Mouse (Mus musculus): Measurements from ENCODE around the gene Eif4b. TPM values are rescaled to one million over a fixed set of nuclear protein-coding genes. Genes with fewer than 3 reads are reported as not detected.
A peak's percentile ranks its signal among the peaks of the same experiment; 100 is the strongest.

Eif4b gene
- polyA plus RNA-seq, 1 experiment from 2014 or later, result 46.5 TPM

GRCm38 (mm10) chr15:102141120-102141519 is 67.5 kb downstream of the Eif4b start:
- H3K4me1 ChIP-seq (replicated peaks; ENCODE audit: control insufficient read depth, insufficient read depth), result peaks cover 4% of the 10 kb centered on the region; the same call in 1 of the 2 replicates
- no peaks in the 10 kb centered on the region for H3K27me3 ChIP-seq (ENCODE audit: control insufficient read depth, insufficient read depth, low read length)
- H3K36me3 ChIP-seq (ENCODE audit: control insufficient read depth, insufficient read depth, low read length), result no peaks in the 10 kb centered on the region
- H3K9ac ChIP-seq (ENCODE audit: low read length), result no peak overlapping the region
- ATAC-seq (ENCODE audit: low FRiP score, low TSS enrichment) (no peak), DNase-seq (ENCODE audit: low spot score) (no peak)
- TF ChIP-seq EP300 (optimal IDR thresholded peaks at IDR 0.05) (no peak), CTCF (IDR thresholded peaks at IDR 0.05; ENCODE audit: low read depth) (no peak)
- WGBS, result 90% methylated on average over 5 of the region's 5 CpGs
- H3K9me3 ChIP-seq (ENCODE audit: control insufficient read depth, low read length), result no peaks in the 10 kb centered on the region
- no peak overlapping the region for H3K4me3 ChIP-seq (ENCODE audit: low read depth, low read length)
- no peak overlapping the region for H3K27ac ChIP-seq (replicated peaks)
- no peak overlapping the region for H3K4me2 ChIP-seq (replicated peaks; ENCODE audit: low read depth)

GRCm38 (mm10) chr15:102142914-102143912 is 69.6 kb downstream of the Eif4b start:
- ATAC-seq (ENCODE audit: low FRiP score, low TSS enrichment) (peak; percentile 56; the same call in 1 of the 2 replicates), DNase-seq (ENCODE audit: low spot score) (peak; percentile 53)
- Histone ChIP-seq H3K27me3 (ENCODE audit: control insufficient read depth, insufficient read depth, low read length) (no peaks in the 10 kb centered on the region), H3K4me3 (ENCODE audit: low read depth, low read length) (no peak overlapping the region), H3K4me2 (replicated peaks; ENCODE audit: low read depth) (no peak overlapping the region), H3K9ac (ENCODE audit: low read length) (no peak overlapping the region), H3K4me1 (replicated peaks; ENCODE audit: control insufficient read depth, insufficient read depth) (peaks cover 4% of the 10 kb centered on the region; the same call in 1 of the 2 replicates), H3K9me3 (ENCODE audit: control insufficient read depth, low read length) (no peaks in the 10 kb centered on the region), H3K27ac (replicated peaks) (0 out of 2 replicates have a peak overlapping the region, but pooled peaks have one; percentile 24), H3K36me3 (ENCODE audit: control insufficient read depth, insufficient read depth, low read length) (no peaks in the 10 kb centered on the region)
- WGBS, result 38% methylated on average over 23 of the region's 23 CpGs
- no peak for TF ChIP-seq EP300 (optimal IDR thresholded peaks at IDR 0.05)
- TF ChIP-seq CTCF (IDR thresholded peaks at IDR 0.05; ENCODE audit: low read depth), result no peak

GRCm38 (mm10) chr15:102144274-102144711 is 70.7 kb downstream of the Eif4b start, which contains the start of gene Igfbp6:
Gene Igfbp6 (plus strand): TSS chr15:102144362.
- TF ChIP-seq EP300 (optimal IDR thresholded peaks at IDR 0.05), result no peak
- TF ChIP-seq CTCF (IDR thresholded peaks at IDR 0.05; ENCODE audit: low read depth), result no peak
- no peaks in the 10 kb centered on the region for H3K36me3 ChIP-seq (ENCODE audit: control insufficient read depth, insufficient read depth, low read length)
- peak within 1 kb of the TSS; percentile 24; the same call in 1 of the 2 replicates for H3K27ac ChIP-seq (replicated peaks)
- peak; percentile 21; the same call in 1 of the 2 replicates for ATAC-seq (ENCODE audit: low FRiP score, low TSS enrichment)
- H3K4me3 ChIP-seq (ENCODE audit: low read depth, low read length), result peak within 1 kb of the TSS; percentile 19
- no peak for DNase-seq (ENCODE audit: low spot score)
- 20% methylated on average over 22 of the region's 22 CpGs for WGBS
- H3K9me3 ChIP-seq (ENCODE audit: control insufficient read depth, low read length), result no peaks in the 10 kb centered on the region
- H3K4me2 ChIP-seq (replicated peaks; ENCODE audit: low read depth), result peak within 1 kb of the TSS; percentile 34
- peak within 1 kb of the TSS; percentile 18; the same call in 1 of the 2 replicates for H3K9ac ChIP-seq (ENCODE audit: low read length)
- H3K4me1 ChIP-seq (replicated peaks; ENCODE audit: control insufficient read depth, insufficient read depth), result peaks cover 4% of the 10 kb centered on the region; the same call in 1 of the 2 replicates
- H3K27me3 ChIP-seq (ENCODE audit: control insufficient read depth, insufficient read depth, low read length), result no peaks in the 10 kb centered on the region

GRCm38 (mm10) chr15:102144726-102145125 is 71.2 kb downstream of the Eif4b start:
- WGBS, result 25% methylated on average over 18 of the region's 19 CpGs
- no peak for TF ChIP-seq CTCF (IDR thresholded peaks at IDR 0.05; ENCODE audit: low read depth)
- no peak for TF ChIP-seq EP300 (optimal IDR thresholded peaks at IDR 0.05)
- H3K4me3 ChIP-seq (ENCODE audit: low read depth, low read length), result peak overlapping the region; percentile 19
- H3K27me3 ChIP-seq (ENCODE audit: control insufficient read depth, insufficient read depth, low read length), result no peaks in the 10 kb centered on the region
- H3K4me1 ChIP-seq (replicated peaks; ENCODE audit: control insufficient read depth, insufficient read depth), result peaks cover 4% of the 10 kb centered on the region; the same call in 1 of the 2 replicates
- H3K36me3 ChIP-seq (ENCODE audit: control insufficient read depth, insufficient read depth, low read length), result no peaks in the 10 kb centered on the region
- H3K27ac ChIP-seq (replicated peaks), result peak overlapping the region; percentile 8; the same call in 1 of the 2 replicates
- H3K9me3 ChIP-seq (ENCODE audit: control insufficient read depth, low read length), result no peaks in the 10 kb centered on the region
- peak overlapping the region; percentile 34 for H3K4me2 ChIP-seq (replicated peaks; ENCODE audit: low read depth)
- DNase-seq (ENCODE audit: low spot score) (no peak), ATAC-seq (ENCODE audit: low FRiP score, low TSS enrichment) (no peak)
- 0 out of 2 replicates have a peak overlapping the region, but pooled peaks have one; percentile 18 for H3K9ac ChIP-seq (ENCODE audit: low read length)

GRCm38 (mm10) chr15:102145330-102145729 is 71.8 kb downstream of the Eif4b start:
- Histone ChIP-seq H3K4me2 (replicated peaks; ENCODE audit: low read depth) (no peak overlapping the region), H3K4me1 (replicated peaks; ENCODE audit: control insufficient read depth, insufficient read depth) (peaks cover 4% of the 10 kb centered on the region; the same call in 1 of the 2 replicates), H3K4me3 (ENCODE audit: low read depth, low read length) (no peak overlapping the region; the same call in 1 of the 2 replicates), H3K36me3 (ENCODE audit: control insufficient read depth, insufficient read depth, low read length) (no peaks in the 10 kb centered on the region), H3K27me3 (ENCODE audit: control insufficient read depth, insufficient read depth, low read length) (no peaks in the 10 kb centered on the region), H3K9ac (ENCODE audit: low read length) (no peak overlapping the region), H3K9me3 (ENCODE audit: control insufficient read depth, low read length) (no peaks in the 10 kb centered on the region), H3K27ac (replicated peaks) (no peak overlapping the region)
- no peak for ATAC-seq (ENCODE audit: low FRiP score, low TSS enrichment)
- no peak for DNase-seq (ENCODE audit: low spot score)
- 72% methylated on average over 10 of the region's 10 CpGs for WGBS
- TF ChIP-seq CTCF (IDR thresholded peaks at IDR 0.05; ENCODE audit: low read depth), result no peak
- no peak for TF ChIP-seq EP300 (optimal IDR thresholded peaks at IDR 0.05)
